8 mouse cellular contexts compared by ENCODE assay signal in genomic region chr4:40720910-40721309, GRCm38 (mm10). TPM values are rescaled to one million over a fixed set of nuclear protein-coding genes. Genes with fewer than 3 reads are reported as not detected.
DNase-seq lines count a peak whose midpoint lies in the region; ATAC-seq and TF ChIP-seq lines count a peak whose summit lies in the region.

No protein-coding gene starts in this region.

- H3K36me3 ChIP-seq in hindbrain, embryonic 13.5 days = peaks cover 16% of the 10 kb centered on the region; the same call in 1 of the 2 replicates
- peaks cover 3% of the 10 kb centered on the region; the same call in 1 of the 2 replicates for H3K36me3 ChIP-seq in hindbrain, embryonic 16.5 days (ENCODE audit: control insufficient read depth, insufficient read depth, low read length)
- H3K36me3 ChIP-seq in G1E (replicated peaks) = peaks cover 21% of the 10 kb centered on the region
- H3K36me3 ChIP-seq in hindbrain, postnatal 0 days (ENCODE audit: insufficient read depth, low read length) = no peaks in the 10 kb centered on the region

- no peaks in the 10 kb centered on the region for H3K9me3 ChIP-seq in hindbrain, embryonic 13.5 days
- no peaks in the 10 kb centered on the region for H3K9me3 ChIP-seq in hindbrain, embryonic 16.5 days (ENCODE audit: control insufficient read depth, low read length)
- H3K9me3 ChIP-seq in G1E (replicated peaks) = no peaks in the 10 kb centered on the region
- no peaks in the 10 kb centered on the region for H3K9me3 ChIP-seq in hindbrain, postnatal 0 days (ENCODE audit: low read length)

- H3K27me3 ChIP-seq in hindbrain, embryonic 13.5 days = no peaks in the 10 kb centered on the region
- H3K27me3 ChIP-seq in hindbrain, embryonic 16.5 days (replicated peaks; ENCODE audit: control insufficient read depth, insufficient read depth, low read length) = no peaks in the 10 kb centered on the region
- no peaks in the 10 kb centered on the region; the same call in 1 of the 2 replicates for H3K27me3 ChIP-seq in G1E (ENCODE audit: insufficient read depth, low read length)
- H3K27me3 ChIP-seq in hindbrain, postnatal 0 days (ENCODE audit: insufficient read depth, low read length) = no peaks in the 10 kb centered on the region

- H3K4me2 ChIP-seq in hindbrain, embryonic 13.5 days = no peak overlapping the region
- H3K4me2 ChIP-seq in hindbrain, embryonic 16.5 days (ENCODE audit: low read length) = no peak overlapping the region
- H3K4me2 ChIP-seq in hindbrain, postnatal 0 days (ENCODE audit: low read depth, low read length) = peak overlapping the region; percentile 78; the same call in 1 of the 2 replicates

- H3K4me1 ChIP-seq in hindbrain, embryonic 13.5 days (replicated peaks) = peaks cover 37% of the 10 kb centered on the region
- peaks cover 27% of the 10 kb centered on the region for H3K4me1 ChIP-seq in hindbrain, embryonic 16.5 days (ENCODE audit: control insufficient read depth, insufficient read depth, low read depth, low read length)
- H3K4me1 ChIP-seq in G1E (ENCODE audit: insufficient read depth, low read depth, low read length) = peaks cover 40% of the 10 kb centered on the region
- H3K4me1 ChIP-seq in hindbrain, postnatal 0 days (ENCODE audit: insufficient read depth, low read length) = peaks cover 12% of the 10 kb centered on the region

- no peak for DNase-seq in G1E (ENCODE audit: low spot score)
- no peak for DNase-seq in hindbrain, postnatal 0 days (ENCODE audit: low spot score)
- DNase-seq in naive thymus-derived CD4-positive, alpha-beta T cell, adult 2 months (ENCODE audit: low read depth) = peak; percentile 90
- DNase-seq in frontal cortex, postnatal 10 days (ENCODE audit: low spot score in 2 of 2) = no peak
- no peak for DNase-seq in urinary bladder, postnatal 10 days (ENCODE audit: low spot score)
- no peak for DNase-seq in cerebellum, adult 11-12 months

- no peak overlapping the region for H3K4me3 ChIP-seq in hindbrain, embryonic 13.5 days
- no peak overlapping the region for H3K4me3 ChIP-seq in hindbrain, embryonic 16.5 days (ENCODE audit: low read length)
- peak overlapping the region; percentile 96; the same call in 1 of the 2 replicates for H3K4me3 ChIP-seq in G1E (ENCODE audit: low read depth, low read length)
- H3K4me3 ChIP-seq in hindbrain, postnatal 0 days (ENCODE audit: low read length) = no peak overlapping the region

- H3K9ac ChIP-seq in hindbrain, embryonic 13.5 days = peak overlapping the region; percentile 98; the same call in 1 of the 2 replicates
- H3K9ac ChIP-seq in hindbrain, embryonic 16.5 days (ENCODE audit: low read depth, low read length) = no peak overlapping the region
- H3K9ac ChIP-seq in hindbrain, postnatal 0 days (replicated peaks; ENCODE audit: low read length) = peak overlapping the region; percentile 99; the same call in 1 of the 2 replicates

- no peak for TF ChIP-seq CTCF in G1E (IDR thresholded peaks at IDR 0.05; ENCODE audit: low read depth, low read length)
- TF ChIP-seq CTCF in hindbrain, postnatal 0 days (IDR thresholded peaks at IDR 0.05; ENCODE audit: low read depth) = no peak

- ATAC-seq in hindbrain, embryonic 13.5 days (ENCODE audit: low FRiP score) = no peak
- no peak for ATAC-seq in hindbrain, embryonic 16.5 days
- ATAC-seq in G1E (ENCODE audit: extremely low read depth, insufficient number of reproducible peaks, low FRiP score, poor library complexity, severe bottlenecking) = no peak
- no peak for ATAC-seq in hindbrain, postnatal 0 days

- 95% methylated on average over 8 of the region's 8 CpGs for WGBS in hindbrain, embryonic 13.5 days
- WGBS in hindbrain, embryonic 16.5 days = 94% methylated on average over 8 of the region's 8 CpGs
- WGBS in hindbrain, postnatal 0 days = 92% methylated on average over 8 of the region's 8 CpGs

- no peak overlapping the region; the same call in 1 of the 2 replicates for H3K27ac ChIP-seq in hindbrain, embryonic 13.5 days
- H3K27ac ChIP-seq in hindbrain, embryonic 16.5 days (ENCODE audit: low read depth, low read length) = no peak overlapping the region
- peak overlapping the region; percentile 100; the same call in 1 of the 2 replicates for H3K27ac ChIP-seq in hindbrain, postnatal 0 days

RNA-seq across cellular contexts. Expression of gene Dnaja1, which starts 1.0 kb away (rescaled TPM):
- 792 and 817 TPM in 2 replicates for polyA plus RNA-seq in hindbrain, embryonic 13.5 days (2015; fragmentation: Nextera tagmentation; extraction: Ambion mirVana)
- polyA plus RNA-seq in hindbrain, embryonic 16.5 days (2015; fragmentation: Nextera tagmentation; extraction: Ambion mirVana) = 625 and 673 TPM in 2 replicates
- 174 and 178 TPM in 2 replicates for total RNA-seq in G1E (2014; fragmentation: Nextera tagmentation)
- 232 and 353 TPM in 2 replicates for total RNA-seq in G1E (2017)
- polyA plus RNA-seq in G1E (2012) = 124 and 221 TPM in 2 replicates
- 64.4 and 65.3 TPM in 2 replicates for total RNA-seq in hindbrain, postnatal 0 days (2014; rRNA removed)
- 634 and 637 TPM in 2 replicates for polyA plus RNA-seq in hindbrain, postnatal 0 days (2015; fragmentation: Nextera tagmentation; extraction: Ambion mirVana)

RNA-seq across cellular contexts. Expression of gene Aptx, which starts 17.9 kb away (rescaled TPM):
- polyA plus RNA-seq in hindbrain, embryonic 13.5 days (2015; fragmentation: Nextera tagmentation; extraction: Ambion mirVana) = 54.1 and 54.5 TPM in 2 replicates
- 41.4 and 44.8 TPM in 2 replicates for polyA plus RNA-seq in hindbrain, embryonic 16.5 days (2015; fragmentation: Nextera tagmentation; extraction: Ambion mirVana)
- 10.9 and 11.1 TPM in 2 replicates for total RNA-seq in G1E (2014; fragmentation: Nextera tagmentation)
- 11.8 and 12.4 TPM in 2 replicates for total RNA-seq in G1E (2017)
- 1.6 and 5.2 TPM in 2 replicates for polyA plus RNA-seq in G1E (2012)
- total RNA-seq in hindbrain, postnatal 0 days (2014; rRNA removed) = 12.9 and 13.2 TPM in 2 replicates
- polyA plus RNA-seq in hindbrain, postnatal 0 days (2015; fragmentation: Nextera tagmentation; extraction: Ambion mirVana) = 36.0 and 38.3 TPM in 2 replicates

RNA-seq across cellular contexts. Expression of gene Smu1, which starts 36.8 kb away (rescaled TPM):
- 130 and 131 TPM in 2 replicates for polyA plus RNA-seq in hindbrain, embryonic 13.5 days (2015; fragmentation: Nextera tagmentation; extraction: Ambion mirVana)
- polyA plus RNA-seq in hindbrain, embryonic 16.5 days (2015; fragmentation: Nextera tagmentation; extraction: Ambion mirVana) = 119 and 120 TPM in 2 replicates
- total RNA-seq in G1E (2014; fragmentation: Nextera tagmentation) (50.2 and 51.4 TPM in 2 replicates), G1E (2017) (141 and 149 TPM in 2 replicates)
- 6.6 and 9.1 TPM in 2 replicates for polyA plus RNA-seq in G1E (2012)
- total RNA-seq in hindbrain, postnatal 0 days (2014; rRNA removed) = 56.2 and 75.1 TPM in 2 replicates
- 104 and 111 TPM in 2 replicates for polyA plus RNA-seq in hindbrain, postnatal 0 days (2015; fragmentation: Nextera tagmentation; extraction: Ambion mirVana)

Comparison
In these comparisons a context has a peak if more than half of its experiments do, and no peak if none do; other contexts are left out.
1. RNA of gene Smu1, which starts 36.8 kb away (polyA plus RNA-seq): 130 to 131 TPM in hindbrain, embryonic 13.5 days, 119 to 120 TPM in hindbrain, embryonic 16.5 days and 104 to 111 TPM in hindbrain, postnatal 0 days; 6.6 to 9.1 TPM in G1E; every median in the first group is over 10 times any median in the second.